Mouse (Mus musculus) embryonic facial prominence, embryonic 10.5 days (tissue): ENCODE measurements around the gene Olfr1513. TPM values are rescaled to one million over a fixed set of nuclear protein-coding genes. Genes with fewer than 3 reads are reported as not detected.
"Not testable (repeated sequence)": the region's sequence is repeated elsewhere in the genome, so short reads cannot be mapped to it uniquely, and the experiment has no call there.

Source experiments
- DNase-seq: peaks from one replicate; pipeline ENCODE4 v3.0.0-alpha.2; 2017; ENCODE audit warnings: low spot score
- H3K27ac ChIP-seq: fragments of 300-500 bp; sonication (generic); replicated peaks from 2 replicates; pipeline ENCODE4 v1.5.1; 2016; ENCODE audit warnings: mild to moderate bottlenecking
- H3K27me3 ChIP-seq: fragments of 300-500 bp; sonication (generic); replicated peaks from 2 replicates; pipeline ENCODE4 v1.6.1; 2016; ENCODE audit warnings: low read depth, mild to moderate bottlenecking; ENCODE audit not compliant: poor library complexity, severe bottlenecking
- H3K36me3 ChIP-seq: fragments of 300-500 bp; sonication (generic); replicated peaks from 2 replicates; pipeline ENCODE4 v1.6.1; 2016; ENCODE audit warnings: mild to moderate bottlenecking, moderate library complexity
- H3K4me1 ChIP-seq: fragments of 300-500 bp; sonication (generic); 2 replicates; pipeline ENCODE4 v1.6.1; 2016
- H3K4me3 ChIP-seq: fragments of 300-500 bp; sonication (generic); 2 replicates; pipeline ENCODE4 v1.5.1; 2016; ENCODE audit warnings: mild to moderate bottlenecking, moderate library complexity
- H3K9me3 ChIP-seq: fragments of 300-500 bp; sonication (generic); 2 replicates; pipeline ENCODE4 v1.6.1; 2016; ENCODE audit warnings: mild to moderate bottlenecking
- WGBS: fragments of 180-500 bp; shearing (Covaris S2); methylation state at CpG from one replicate; pipeline ENCODE4 v1.1.7; 2016; 5-methylcytosine and 5-hydroxymethylcytosine counted together
- polyA plus RNA-seq: library from polyadenylated mRNA; unstranded; fragments of >200 nt; fragmentation: Nextera tagmentation; extraction: Ambion mirVana; gene quantifications from 2 replicates; pipeline ENCODE4 v1.2.1, GENCODE M21; 2016

The Olfr1513 gene
- polyA plus RNA-seq, 1 experiment from 2014 or later, result not detected

DNA sequence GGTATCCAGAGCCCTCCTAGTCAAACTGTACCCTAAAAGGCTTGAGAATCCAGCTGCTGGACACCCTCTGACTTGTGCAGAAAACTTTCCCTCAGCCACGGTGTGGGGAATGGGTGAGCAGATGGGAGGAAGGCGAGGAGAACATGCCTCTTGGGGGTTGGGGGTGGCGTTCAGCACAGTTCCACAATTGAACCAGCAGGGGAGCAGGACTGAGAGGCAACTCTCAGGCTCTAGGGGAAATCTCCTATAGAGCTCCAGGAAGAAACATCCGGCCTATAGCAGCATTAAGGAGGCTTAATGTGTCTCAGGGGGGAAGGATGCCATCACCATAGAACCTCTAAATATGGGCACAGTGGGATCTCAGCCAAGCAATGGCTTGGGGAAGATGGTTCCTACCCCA, 30.3 kb downstream of the Olfr1513 start:
- Histone ChIP-seq H3K27me3 (peaks cover 28% of the 10 kb centered on the region), H3K27ac (peak overlapping the region; percentile 48; the same call in 1 of the 2 replicates), H3K4me3 (peak overlapping the region; percentile 70), H3K4me1 (peaks cover 36% of the 10 kb centered on the region), H3K36me3 (no peaks in the 10 kb centered on the region), H3K9me3 (no peaks in the 10 kb centered on the region)
- peak; percentile 34 for DNase-seq
- 7% methylated on average over 4 of the region's 4 CpGs for WGBS

DNA sequence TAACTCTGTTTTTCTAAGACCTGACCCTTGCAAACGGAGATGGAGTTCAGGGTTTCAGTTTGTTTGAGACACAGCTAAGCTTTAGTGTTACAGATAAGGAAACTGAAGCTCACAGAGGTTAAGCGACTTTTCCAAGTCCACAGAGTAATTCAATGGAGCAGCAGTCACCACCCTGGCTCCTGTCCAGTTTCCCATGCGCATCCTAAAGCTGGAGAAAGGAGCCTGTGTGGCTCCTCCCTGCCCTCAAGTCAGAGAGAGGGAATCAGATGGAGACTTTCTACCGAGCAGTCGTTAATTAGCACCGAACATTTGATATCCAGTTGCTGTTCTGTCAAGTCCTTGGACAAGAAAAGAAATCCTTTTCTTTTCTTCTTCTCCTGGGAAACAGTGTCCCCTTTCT, 36.8 kb downstream of the Olfr1513 start:
- Histone ChIP-seq H3K4me3 (no peak overlapping the region), H3K27ac (no peak overlapping the region), H3K27me3 (no peaks in the 10 kb centered on the region), H3K36me3 (peaks cover 10% of the 10 kb centered on the region), H3K4me1 (peaks cover 30% of the 10 kb centered on the region), H3K9me3 (no peaks in the 10 kb centered on the region; the same call in 1 of the 2 replicates)
- WGBS, result 63% methylated on average over 6 of the region's 6 CpGs
- no peak for DNase-seq

DNA sequence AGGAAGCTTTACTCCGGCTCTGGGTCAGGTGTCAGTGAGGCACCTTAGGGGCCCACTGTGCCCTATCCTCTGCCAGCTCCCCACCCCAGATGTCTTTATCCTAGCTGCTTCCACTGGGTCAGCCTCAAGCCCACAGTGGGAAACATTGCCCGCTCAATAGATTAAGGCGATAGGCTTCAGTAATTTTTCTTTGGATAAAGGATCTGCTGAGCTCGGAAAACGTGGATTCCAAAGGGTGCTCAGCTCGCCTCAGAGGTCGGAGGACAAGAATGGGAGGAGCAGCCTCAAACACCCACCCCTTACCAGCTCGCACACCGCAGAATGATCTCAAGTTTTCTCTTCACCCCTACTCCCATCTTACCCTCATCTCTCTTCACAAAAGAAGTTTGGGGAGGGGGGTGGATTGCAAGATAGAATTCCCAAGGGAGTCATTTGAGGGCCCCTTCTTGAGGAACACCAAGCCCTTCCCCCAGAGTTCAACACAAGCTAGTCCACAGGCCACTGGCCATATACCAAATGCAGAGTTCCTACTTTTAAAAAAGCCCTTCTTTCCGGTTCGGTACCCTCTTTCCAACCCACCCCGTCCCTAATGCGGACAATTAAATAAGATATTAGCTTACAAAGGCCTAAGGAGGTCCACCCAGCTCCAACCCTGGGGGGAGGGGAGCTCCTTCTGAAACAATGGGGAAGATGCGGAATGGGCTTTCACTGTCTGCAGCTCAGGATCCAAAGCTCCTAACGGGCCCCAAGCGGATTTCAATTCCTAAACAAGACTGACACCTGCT, 39.6 kb downstream of the Olfr1513 start:
- Histone ChIP-seq H3K27ac (peak overlapping the region; percentile 99), H3K4me1 (peaks cover 56% of the 10 kb centered on the region)
- 3% methylated on average over 16 of the region's 16 CpGs for WGBS

DNA sequence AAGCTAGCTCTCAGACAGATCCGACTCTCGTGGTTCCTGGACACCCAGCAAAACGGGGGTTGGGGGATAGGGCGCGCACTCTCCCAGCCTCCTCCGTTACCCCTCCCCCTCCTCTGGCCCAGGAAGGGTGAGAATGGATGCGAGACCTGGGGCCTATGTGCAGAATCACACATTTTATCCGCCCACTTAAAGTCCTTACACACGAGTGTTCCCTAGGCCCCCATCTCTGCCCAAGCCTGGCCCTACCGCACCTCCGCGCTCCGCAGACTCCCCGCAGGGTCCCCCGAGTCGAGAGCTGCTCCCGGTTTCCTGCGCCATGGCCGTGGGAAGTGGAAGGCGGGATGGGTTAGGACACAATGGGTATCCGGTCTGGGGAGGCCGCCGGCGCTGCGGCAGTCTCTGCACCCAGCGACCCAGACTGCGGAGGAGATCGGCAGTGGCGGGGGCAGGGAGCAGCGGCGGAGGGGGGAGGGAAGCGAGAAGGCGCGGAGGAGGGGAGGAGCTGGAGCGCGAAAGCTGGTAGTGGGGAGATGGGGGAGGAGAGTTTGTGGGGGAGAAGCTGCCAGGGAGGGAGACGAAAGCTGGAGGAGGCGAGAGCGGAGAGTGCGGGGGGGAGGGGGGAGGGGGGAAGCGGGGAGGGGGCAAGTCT, 40.3 kb downstream of the Olfr1513 start:
- DNase-seq, result peak; percentile 90
- peaks cover 16% of the 10 kb centered on the region for H3K9me3 ChIP-seq
- H3K27me3 ChIP-seq, result no peaks in the 10 kb centered on the region
- H3K4me3 ChIP-seq, result peak overlapping the region; percentile 87
- WGBS, result under 1% methylated on average over 38 of the region's 41 CpGs
- peak overlapping the region; percentile 99 for H3K27ac ChIP-seq
- peaks cover 44% of the 10 kb centered on the region for H3K36me3 ChIP-seq
- H3K4me1 ChIP-seq, result peaks cover 61% of the 10 kb centered on the region

More for the DNA sequence above, 39.6 kb downstream of the Olfr1513 start:
- Histone ChIP-seq H3K27me3 (no peaks in the 10 kb centered on the region), H3K9me3 (peaks cover 16% of the 10 kb centered on the region), H3K4me3 (peak overlapping the region; percentile 87), H3K36me3 (peaks cover 37% of the 10 kb centered on the region)
- no peak for DNase-seq

DNA sequence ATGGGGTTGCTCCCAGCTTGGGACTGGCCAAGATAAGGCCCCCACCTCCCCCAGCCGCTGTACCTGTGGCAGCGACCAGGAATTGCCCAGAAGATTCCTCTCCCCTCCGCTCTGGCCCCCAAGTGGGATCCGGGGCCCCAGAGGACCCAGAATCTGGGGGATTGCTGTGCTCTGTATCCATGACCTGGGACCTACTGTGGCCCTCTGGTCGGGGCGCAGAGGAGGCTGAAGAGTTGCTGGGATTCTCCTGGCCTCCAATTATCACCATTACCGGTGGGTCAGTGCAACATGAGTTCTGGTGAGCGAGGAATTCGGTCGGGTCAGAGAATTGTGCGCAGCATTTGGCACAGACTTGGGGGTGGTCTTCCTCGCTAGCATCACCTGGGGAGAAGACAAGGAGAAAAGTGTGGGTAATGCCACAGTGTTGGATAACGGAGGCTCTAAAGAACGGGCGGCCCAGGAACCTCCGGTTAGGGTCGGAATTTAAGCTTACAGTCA, 40.9 kb downstream of the Olfr1513 start:
- Histone ChIP-seq H3K4me3 (peak overlapping the region; percentile 87), H3K27me3 (no peaks in the 10 kb centered on the region), H3K9me3 (peaks cover 19% of the 10 kb centered on the region), H3K4me1 (peaks cover 61% of the 10 kb centered on the region), H3K27ac (peak overlapping the region; percentile 99), H3K36me3 (peaks cover 50% of the 10 kb centered on the region)
- DNase-seq, result no peak
- 6% methylated on average over 17 of the region's 17 CpGs for WGBS

DNA sequence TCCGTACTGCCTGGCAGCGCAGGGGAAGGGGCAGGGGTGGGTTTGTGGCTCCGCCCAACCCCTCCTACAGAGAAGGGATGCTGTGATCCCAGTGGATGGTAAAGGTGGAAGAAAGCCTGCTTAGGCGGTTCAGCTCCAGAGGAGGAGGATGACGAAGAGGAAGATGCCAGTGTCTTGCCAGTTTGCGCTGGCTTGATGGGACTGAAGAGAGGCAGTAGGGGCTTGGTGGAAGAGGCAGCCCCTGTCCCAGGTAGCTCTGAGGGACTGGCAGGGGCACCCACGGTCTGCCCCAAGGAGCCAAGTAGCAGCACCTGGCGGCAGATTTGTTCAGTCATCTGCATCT, 41.4 kb downstream of the Olfr1513 start:
- Histone ChIP-seq H3K9me3 (peaks cover 19% of the 10 kb centered on the region), H3K36me3 (peaks cover 55% of the 10 kb centered on the region), H3K4me3 (peak overlapping the region; percentile 87), H3K27ac (peak overlapping the region; percentile 99), H3K27me3 (no peaks in the 10 kb centered on the region), H3K4me1 (peaks cover 61% of the 10 kb centered on the region)
- WGBS, result 47% methylated on average over 8 of the region's 8 CpGs
- DNase-seq, result peak; percentile 11

DNA sequence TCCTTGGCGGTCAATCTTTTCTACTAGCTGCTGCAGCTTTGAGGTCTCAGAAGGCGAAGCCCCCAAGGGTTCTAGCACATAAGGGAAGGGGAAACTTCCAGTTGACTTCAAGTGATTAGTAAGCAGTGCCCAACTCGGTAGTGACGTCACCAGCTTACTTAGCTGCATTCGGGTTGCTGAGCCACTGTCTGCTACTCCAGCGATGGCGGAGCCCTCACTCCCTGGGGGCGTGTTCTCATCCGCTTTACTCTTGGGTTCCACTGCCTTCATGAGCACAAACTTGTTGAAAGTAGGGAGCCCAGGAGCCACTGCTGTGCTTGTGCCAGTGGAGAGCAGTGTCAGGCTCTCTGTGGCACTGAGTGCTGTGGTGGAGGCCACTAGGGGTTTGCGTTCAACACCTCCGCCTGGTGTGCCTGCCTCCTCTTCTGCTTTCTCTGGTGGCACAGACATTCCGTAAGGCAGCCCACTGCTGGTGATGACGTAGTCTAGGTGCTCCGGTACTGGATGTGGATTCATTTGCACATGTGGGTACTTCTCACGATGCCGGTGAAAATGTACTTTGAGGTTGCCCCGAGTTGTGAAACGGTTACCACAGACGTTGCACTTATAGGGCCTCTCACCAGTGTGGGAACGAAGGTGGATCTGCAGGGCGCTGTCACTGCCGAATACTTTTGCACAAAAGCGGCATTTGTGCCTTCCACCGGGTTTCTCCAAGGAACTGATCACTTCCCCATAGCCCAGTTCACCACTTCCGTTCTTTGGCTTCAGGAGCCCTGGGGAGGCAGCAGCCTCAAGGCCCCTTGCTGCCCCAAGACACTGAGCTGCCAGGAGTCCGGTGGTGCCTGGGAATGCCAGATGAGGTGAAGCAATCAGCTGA, 42.0 kb downstream of the Olfr1513 start:
- peaks cover 58% of the 10 kb centered on the region for H3K4me1 ChIP-seq
- no peak for DNase-seq
- peak overlapping the region; percentile 87 for H3K4me3 ChIP-seq
- peaks cover 19% of the 10 kb centered on the region for H3K9me3 ChIP-seq
- peaks cover 62% of the 10 kb centered on the region for H3K36me3 ChIP-seq
- 87% methylated on average over 26 of the region's 26 CpGs for WGBS
- no peaks in the 10 kb centered on the region for H3K27me3 ChIP-seq
- H3K27ac ChIP-seq, result peak overlapping the region; percentile 99; the same call in 1 of the 2 replicates

DNA sequence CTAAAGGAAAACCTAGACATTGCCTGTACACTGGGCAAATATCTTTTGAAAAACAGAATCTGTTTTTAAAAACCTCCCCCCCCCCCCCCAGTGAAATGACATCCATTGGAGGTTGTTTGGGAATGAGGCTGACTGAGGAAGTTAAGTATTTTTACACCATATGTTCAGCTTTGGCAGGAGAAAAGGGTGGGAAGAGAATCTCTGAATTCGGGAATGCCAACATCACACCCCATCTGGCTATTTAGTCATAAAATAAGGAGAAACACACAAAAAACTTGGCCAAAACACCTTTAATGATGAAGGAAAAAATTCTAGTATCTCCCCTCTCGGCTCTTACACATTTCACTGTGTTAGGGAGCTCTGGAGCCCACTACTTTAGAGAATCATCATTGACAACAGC, 45.3 kb downstream of the Olfr1513 start:
- no peak for DNase-seq
- H3K4me1 ChIP-seq, result peaks cover 45% of the 10 kb centered on the region
- H3K27me3 ChIP-seq, result no peaks in the 10 kb centered on the region
- H3K36me3 ChIP-seq, result peaks cover 72% of the 10 kb centered on the region
- peak overlapping the region; percentile 87; the same call in 1 of the 2 replicates for H3K4me3 ChIP-seq
- peaks cover 19% of the 10 kb centered on the region for H3K9me3 ChIP-seq
- WGBS, result 91% methylated on average over 2 of the region's 2 CpGs
- H3K27ac ChIP-seq, result no peak overlapping the region

DNA sequence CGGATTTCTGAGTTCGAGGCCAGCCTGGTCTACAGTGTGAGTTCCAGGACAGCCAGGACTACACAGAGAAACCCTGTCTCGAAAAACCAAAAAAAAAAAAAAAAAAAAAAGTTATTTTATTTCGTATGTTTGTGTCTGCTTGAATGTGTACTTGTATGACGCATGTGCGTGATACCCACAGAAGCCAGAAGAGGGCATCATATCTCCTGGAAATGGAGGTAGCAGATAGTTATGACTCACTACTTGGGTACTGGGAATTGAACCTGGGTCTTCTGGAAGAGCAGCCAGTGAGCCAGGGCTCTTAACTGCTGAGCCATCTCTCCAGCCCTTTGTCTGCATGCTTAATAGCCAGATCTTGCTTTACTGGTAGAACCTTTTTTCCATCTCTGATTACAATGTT, 45.9 kb downstream of the Olfr1513 start:
- Histone ChIP-seq H3K36me3 (peaks cover 72% of the 10 kb centered on the region), H3K4me1 (peaks cover 43% of the 10 kb centered on the region), H3K9me3 (peaks cover 19% of the 10 kb centered on the region)
- not testable (repeated sequence) for H3K4me3 ChIP-seq, H3K27ac ChIP-seq, DNase-seq, H3K27me3 ChIP-seq
- WGBS, result 91% methylated on average over 6 of the region's 6 CpGs

DNA sequence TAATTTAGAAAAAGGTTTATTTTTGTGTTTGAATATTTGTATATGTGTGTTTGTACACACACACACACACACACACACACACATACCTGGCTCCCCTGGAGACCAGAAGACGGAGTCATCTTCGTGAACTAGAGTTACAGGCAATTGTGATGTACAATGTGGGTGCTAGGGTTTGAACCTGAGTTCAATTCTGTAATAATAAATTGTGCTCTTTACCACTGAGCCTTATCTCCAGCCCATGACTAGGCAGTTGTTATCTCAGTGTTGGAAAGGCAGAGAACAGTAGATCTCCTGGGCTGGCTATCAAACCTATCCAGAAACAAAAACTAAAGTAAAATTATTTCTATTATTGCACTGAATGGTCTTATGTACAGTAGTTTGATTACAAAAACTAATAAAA, 50.1 kb downstream of the Olfr1513 start:
- peaks cover 30% of the 10 kb centered on the region for H3K36me3 ChIP-seq
- H3K27ac ChIP-seq, result no peak overlapping the region
- H3K4me3 ChIP-seq, result no peak overlapping the region
- peaks cover 6% of the 10 kb centered on the region for H3K4me1 ChIP-seq
- no peak for DNase-seq
- H3K9me3 ChIP-seq, result 0 out of 2 replicates have a peak, but pooled peaks cover 3% of the 10 kb centered on the region
- 96% methylated on average over 2 of the region's 2 CpGs for WGBS
- no peaks in the 10 kb centered on the region for H3K27me3 ChIP-seq

DNA sequence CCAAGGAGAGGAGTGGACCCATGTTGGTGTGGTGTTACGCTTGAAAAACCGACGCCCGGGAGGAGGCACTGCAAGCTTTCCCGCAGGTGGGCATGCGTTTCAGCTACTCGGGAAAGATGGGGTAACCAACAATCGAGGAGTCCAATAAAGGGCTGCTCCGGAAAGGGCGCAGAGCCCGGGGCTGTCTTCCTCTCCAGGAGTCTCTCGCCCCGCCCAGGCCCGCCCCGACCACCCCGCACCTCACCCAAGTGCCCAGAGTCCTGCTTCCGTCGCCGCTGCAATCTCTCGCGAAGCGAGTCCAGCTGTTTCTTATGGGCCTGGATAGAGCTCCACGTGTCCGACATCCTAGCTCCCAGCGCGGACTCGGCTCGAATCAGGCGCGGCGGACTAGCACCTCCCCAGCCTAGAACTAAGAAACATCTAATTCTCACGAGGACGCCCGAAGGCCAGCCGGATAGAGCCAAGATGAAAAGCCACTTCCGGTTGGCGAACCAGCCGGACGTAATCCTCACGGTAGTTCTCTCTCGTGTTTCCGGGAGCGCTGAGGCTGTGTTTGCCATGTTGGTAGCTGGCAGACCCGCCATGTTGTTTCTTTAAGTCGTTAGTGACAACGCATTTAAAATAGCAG, 51.5 kb downstream of the Olfr1513 start, which contains the start of gene Mettl3:
Gene Mettl3, minus strand, starts transcription at position 485 of the 628 bp plus-strand sequence.
- no peaks in the 10 kb centered on the region for H3K9me3 ChIP-seq
- no peaks in the 10 kb centered on the region for H3K27me3 ChIP-seq
- H3K36me3 ChIP-seq, result peaks cover 24% of the 10 kb centered on the region
- peak within 1 kb of the TSS; percentile 93 for H3K27ac ChIP-seq
- WGBS, result under 1% methylated on average over 46 of the region's 46 CpGs
- DNase-seq, result peak; percentile 92
- peaks cover 6% of the 10 kb centered on the region for H3K4me1 ChIP-seq
- H3K4me3 ChIP-seq, result peak within 1 kb of the TSS; percentile 77
